Mouse (Mus musculus) spleen, adult 2 months (tissue): ENCODE results near the gene Thy1. TPM values are rescaled to one million over a fixed set of nuclear protein-coding genes. Genes with fewer than 3 reads are reported as not detected.

ENCODE experiments used
- DNase-seq, 2 experiments: peaks; one replicate each; pipeline versions ENCODE4 v3.0.0 to v3.0.0-alpha.2; 2012 to 2021; ENCODE audit warnings: low spot score in 2 of 2, low read depth in 1 of 2
- H3K27ac ChIP-seq: fragments of 200-500 bp; 2 replicates; pipeline ENCODE4 v1.5.1; 2012; ENCODE audit warnings: low read length, inconsistent platforms; ENCODE audit not compliant: insufficient read depth
- H3K27me3 ChIP-seq: fragments of 200-500 bp; 2 replicates; pipeline ENCODE4 v1.6.1; 2012; ENCODE audit warnings: mild to moderate bottlenecking, moderate library complexity, low read length, inconsistent platforms; ENCODE audit not compliant: control insufficient read depth, insufficient read depth
- H3K36me3 ChIP-seq: fragments of 200-500 bp; 2 replicates; pipeline ENCODE4 v1.6.1; 2012; ENCODE audit warnings: mild to moderate bottlenecking, low read length, inconsistent platforms; ENCODE audit not compliant: control insufficient read depth, insufficient read depth
- H3K4me1 ChIP-seq: fragments of 200-500 bp; 2 replicates; pipeline ENCODE4 v1.6.1; 2011; ENCODE audit warnings: inconsistent platforms; ENCODE audit not compliant: control insufficient read depth, insufficient read depth, insufficient read length
- H3K4me3 ChIP-seq: fragments of 200-500 bp; 2 replicates; pipeline ENCODE4 v1.5.1; 2011; ENCODE audit warnings: mild to moderate bottlenecking, inconsistent platforms; ENCODE audit not compliant: insufficient read depth, insufficient read length; ENCODE audit errors: extremely low read depth
- CTCF ChIP-seq: fragments of 200-500 bp; IDR thresholded peaks from 2 replicates; pipeline ENCODE4 v1.5.1; 2011; ENCODE audit warnings: mild to moderate bottlenecking, inconsistent platforms; ENCODE audit not compliant: insufficient read depth, insufficient read length, insufficient replicate concordance; ENCODE audit errors: extremely low read depth
- POLR2A ChIP-seq: fragments of 200-500 bp; IDR thresholded peaks from 2 replicates; pipeline ENCODE4 v1.6.1; 2011; ENCODE audit warnings: low read depth, low read length, inconsistent platforms
- WGBS: fragments of 180-500 bp; shearing (Covaris S2); methylation state at CpG from one replicate; pipeline ENCODE4 v1.1.7; 2018; 5-methylcytosine and 5-hydroxymethylcytosine counted together
- polyA plus RNA-seq: library from polyadenylated mRNA; depleted of rRNA; stranded (reverse); fragments of >200 nt; gene quantifications from 2 replicates; pipeline ENCODE4 v1.2.3, GENCODE M21; 2012; rRNA removed

Thy1 gene
- polyA plus RNA-seq, 1 experiment = 206 TPM

- WGBS = 84% methylated on average over 9 of the region's 9 CpGs
- TF ChIP-seq POLR2A (no peak), CTCF (no peak)
- Histone ChIP-seq H3K27ac (no peak overlapping the region), H3K4me1 (peaks cover 8% of the 10 kb centered on the region; the same call in 1 of the 2 replicates), H3K36me3 (no peaks in the 10 kb centered on the region), H3K27me3 (no peaks in the 10 kb centered on the region), H3K4me3 (no peak overlapping the region)
- DNase-seq = no peak
Observed at GRCm38 (mm10) chr9:44096536-44096935, 53.4 kb downstream of the Thy1 start.

Other genes with a start within 250 kb of the Thy1 start
- 0.65 and 0.69 TPM in 2 replicates for gene Usp2, start 23.6 kb downstream of the Thy1 start, polyA plus RNA-seq
- 0.02 and 0.06 TPM in 2 replicates for gene Mfrp, start 58.3 kb downstream of the Thy1 start, polyA plus RNA-seq
- 6.7 and 8.2 TPM in 2 replicates for gene C1qtnf5, start 63.9 kb downstream of the Thy1 start, polyA plus RNA-seq
- 0.05 TPM in 1 of 2 replicates, not detected in the other for gene Gm49380, start 70.1 kb downstream of the Thy1 start, polyA plus RNA-seq
- gene Rnf26, start 70.1 kb downstream of the Thy1 start, polyA plus RNA-seq = 21.3 and 27.1 TPM in 2 replicates
- 12.7 and 13.9 TPM in 2 replicates for gene Mcam, start 91.1 kb downstream of the Thy1 start, polyA plus RNA-seq
- gene Cbl, start 190.7 kb downstream of the Thy1 start, polyA plus RNA-seq = 16.1 and 20.3 TPM in 2 replicates
- not detected in 2 replicates for gene Ccdc153, start 197.3 kb downstream of the Thy1 start, polyA plus RNA-seq
- 0.07 and 0.08 TPM in 2 replicates for gene Pdzd3, start 208.1 kb downstream of the Thy1 start, polyA plus RNA-seq
- 8.4 and 10.7 TPM in 2 replicates for gene Nlrx1, start 225.2 kb downstream of the Thy1 start, polyA plus RNA-seq
- gene Abcg4, start 245.2 kb downstream of the Thy1 start, polyA plus RNA-seq = 12.3 and 22.3 TPM in 2 replicates